Mouse (Mus musculus): ENCODE measurements around the gene Bmp8b.

GRCm38 (mm10) chr4:123082283-123083163 is 22.4 kb upstream of the Bmp8b start:
- TF ChIP-seq CTCF (IDR thresholded peaks at IDR 0.05; ENCODE audit: control insufficient read depth, insufficient read depth, low read length): peak; percentile 83
- no peak for TF ChIP-seq POLR2A (IDR thresholded peaks at IDR 0.05; ENCODE audit: borderline replicate concordance, control insufficient read depth, low read depth, low read length)
